Comparison of ENCODE assay signal across 15 mouse cellular contexts in genomic region chr1:90855880-90856279, GRCm38 (mm10). TPM values are rescaled to one million over a fixed set of nuclear protein-coding genes. Genes with fewer than 3 reads are reported as not detected.
"Had no signal": no experiment of that assay in that cellular context is flagged by ENCODE, and none has a peak within 500 bp of the region (broad histone marks: within the 10 kb centered on the region; RNA-seq: fewer than 3 reads in every experiment).

No protein-coding gene starts in this region.

- H3K9me3 ChIP-seq: limb, embryonic 10.5 days; liver, embryonic 15.5 days; midbrain, embryonic 10.5 days had no signal

- H3K9ac ChIP-seq: liver, embryonic 15.5 days had no signal

- H3K36me3 ChIP-seq: limb, embryonic 10.5 days; liver, embryonic 15.5 days; midbrain, embryonic 10.5 days had no signal

- H3K27ac ChIP-seq: left cerebral cortex, adult 2 months; limb, embryonic 10.5 days; liver, embryonic 15.5 days; midbrain, embryonic 10.5 days had no signal

- DNase-seq: kidney, adult 8-10 months; kidney, postnatal 25 days; lung, adult 2 months; lung, postnatal 4 days; thymus, adult 18-20 months; thymus, postnatal 14 days had no signal

- H3K4me2 ChIP-seq: liver, embryonic 11.5 days; liver, embryonic 15.5 days had no signal

- ATAC-seq: intestine, postnatal 0 days; lung, postnatal 0 days had no signal

- H3K27me3 ChIP-seq: liver, embryonic 15.5 days had no signal

- H3K4me3 ChIP-seq: left cerebral cortex, adult 2 months; limb, embryonic 10.5 days; liver, embryonic 15.5 days; midbrain, embryonic 10.5 days had no signal

- H3K4me1 ChIP-seq: liver, embryonic 15.5 days had no signal

RNA-seq across cellular contexts. Expression of gene Mlph, which starts 59.0 kb away (rescaled TPM):
- total RNA-seq: megakaryocyte, adult 5-6 weeks had no signal
- polyA plus RNA-seq: liver, embryonic 11.5 days; liver, embryonic 15.5 days; neural tube, embryonic 14.5 days had no signal
